Mouse (Mus musculus): Measurements from ENCODE around the gene Myom1. TPM values are rescaled to one million over a fixed set of nuclear protein-coding genes. Genes with fewer than 3 reads are reported as not detected.

Gene Myom1
- polyA plus RNA-seq, 1 experiment from 2014 or later = 15.0 TPM

DNA sequence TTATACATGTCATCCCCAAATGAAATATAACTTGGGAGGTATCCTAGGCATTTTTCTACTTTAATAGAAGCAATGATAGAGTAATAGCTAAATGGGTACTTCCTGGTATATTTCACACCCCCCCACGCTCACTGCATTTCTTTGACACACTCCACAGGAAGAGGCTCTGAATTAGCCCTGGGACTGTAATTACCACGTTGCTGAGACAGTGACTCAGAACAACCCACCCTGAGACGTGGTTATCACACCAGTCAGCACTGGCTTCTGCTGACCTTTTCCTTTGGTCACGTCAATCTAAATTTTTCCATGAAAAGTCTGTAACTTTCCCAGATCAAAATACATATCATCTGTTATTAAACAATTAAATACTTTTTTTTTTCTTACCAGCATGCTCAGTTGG, 72.0 kb downstream of the Myom1 start:
- Histone ChIP-seq H3K27me3 (no peaks in the 10 kb centered on the region), H3K36me3 (no peaks in the 10 kb centered on the region), H3K9me3 (no peaks in the 10 kb centered on the region), H3K4me2 (replicated peaks) (no peak overlapping the region), H3K4me3 (no peak overlapping the region), H3K4me1 (no peaks in the 10 kb centered on the region), H3K9ac (no peak overlapping the region), H3K27ac (no peak overlapping the region)
- no peak for ATAC-seq (ENCODE audit: low FRiP score, low read depth)
- 44% methylated on average over 4 of the region's 4 CpGs for WGBS

DNA sequence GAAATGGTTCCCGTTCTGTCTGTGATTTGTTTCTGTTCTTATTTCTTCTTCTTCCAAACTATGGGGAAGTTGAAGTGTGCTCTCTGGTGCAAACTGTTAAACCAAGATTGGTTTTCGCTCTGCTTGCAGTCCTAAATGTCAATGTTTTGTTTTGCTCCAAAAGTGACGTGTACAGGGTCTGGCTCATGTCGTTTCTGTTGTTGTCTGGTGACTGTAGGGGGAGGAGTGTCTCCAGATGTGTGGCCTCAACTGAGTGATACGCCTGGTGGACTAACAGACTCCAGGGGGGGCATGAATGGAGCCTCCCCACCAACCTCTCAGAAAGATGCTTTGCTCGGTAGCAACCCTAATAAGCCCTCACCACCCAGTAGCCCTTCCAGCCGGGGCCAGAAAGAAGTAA, 79.6 kb downstream of the Myom1 start:
- Histone ChIP-seq H3K27me3 (no peaks in the 10 kb centered on the region), H3K4me2 (replicated peaks) (no peak overlapping the region), H3K9ac (no peak overlapping the region; the same call in 1 of the 2 replicates), H3K9me3 (no peaks in the 10 kb centered on the region), H3K36me3 (no peaks in the 10 kb centered on the region), H3K4me3 (no peak overlapping the region), H3K4me1 (no peaks in the 10 kb centered on the region), H3K27ac (no peak overlapping the region)
- WGBS = 54% methylated on average over 7 of the region's 7 CpGs
- ATAC-seq (ENCODE audit: low FRiP score, low read depth) = no peak

DNA sequence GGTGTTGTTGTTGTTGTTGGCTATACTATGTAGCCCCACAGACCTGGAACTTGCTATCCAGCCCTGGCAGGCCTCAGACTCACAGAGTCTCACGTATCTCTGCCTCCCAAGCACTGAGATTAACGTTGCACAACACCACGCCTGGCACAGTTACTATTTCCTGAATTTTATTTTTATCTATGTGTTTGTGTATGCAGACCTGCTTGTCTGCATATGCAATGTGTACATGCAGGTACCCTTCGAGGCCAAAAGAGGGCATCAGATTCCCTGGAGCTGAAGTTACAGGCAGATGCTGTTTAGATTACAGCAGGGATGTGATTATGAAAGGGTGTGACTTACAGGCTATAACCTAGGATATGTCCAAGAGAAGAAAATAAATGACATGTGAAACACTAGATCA, 84.5 kb downstream of the Myom1 start:
- ATAC-seq (ENCODE audit: low FRiP score, low read depth) = no peak
- 89% methylated on average over 4 of the region's 4 CpGs for WGBS
- Histone ChIP-seq H3K4me2 (replicated peaks) (no peak overlapping the region), H3K27me3 (no peaks in the 10 kb centered on the region), H3K27ac (no peak overlapping the region), H3K9ac (no peak overlapping the region), H3K9me3 (no peaks in the 10 kb centered on the region), H3K36me3 (no peaks in the 10 kb centered on the region), H3K4me3 (no peak overlapping the region), H3K4me1 (no peaks in the 10 kb centered on the region)

DNA sequence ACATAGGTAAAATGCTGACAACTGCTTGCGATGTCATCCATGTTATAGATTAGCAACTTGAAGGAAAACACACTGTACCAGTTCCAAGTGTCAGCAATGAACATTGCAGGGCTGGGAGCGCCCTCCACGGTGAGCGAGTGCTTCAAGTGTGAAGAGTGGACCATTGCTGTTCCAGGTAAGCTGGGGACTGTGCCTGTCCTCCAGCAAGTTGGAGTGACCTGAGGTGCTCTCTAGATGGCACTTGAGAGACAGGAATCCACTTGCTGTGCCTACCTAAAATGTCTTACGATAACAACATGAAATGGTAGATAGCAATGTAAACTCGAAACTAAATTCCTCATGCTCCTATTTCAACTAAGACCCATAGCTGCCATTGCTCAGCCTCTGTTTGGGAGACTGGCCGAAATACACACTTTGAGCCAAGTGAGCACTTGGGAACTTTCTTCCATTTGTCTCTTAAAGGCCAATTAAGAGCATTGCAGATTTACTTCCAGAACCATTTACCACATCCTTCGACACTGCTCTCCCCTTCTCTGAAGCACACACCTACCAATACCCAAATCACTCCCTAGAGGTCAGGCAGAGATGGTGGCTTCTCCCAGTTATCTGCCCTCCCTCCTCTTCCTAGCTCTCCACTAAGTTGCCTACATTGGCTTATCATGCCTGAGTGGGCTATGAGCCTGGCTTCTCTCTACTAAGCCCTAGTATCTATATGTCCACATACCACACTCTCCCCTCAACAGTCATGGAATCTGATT, 85.1 kb downstream of the Myom1 start:
- WGBS = 89% methylated on average over 8 of the region's 8 CpGs
- Histone ChIP-seq H3K27ac (no peak overlapping the region), H3K4me2 (replicated peaks) (no peak overlapping the region), H3K27me3 (no peaks in the 10 kb centered on the region), H3K4me1 (no peaks in the 10 kb centered on the region), H3K36me3 (no peaks in the 10 kb centered on the region), H3K9ac (no peak overlapping the region), H3K4me3 (no peak overlapping the region), H3K9me3 (no peaks in the 10 kb centered on the region)
- no peak for ATAC-seq (ENCODE audit: low FRiP score, low read depth)

DNA sequence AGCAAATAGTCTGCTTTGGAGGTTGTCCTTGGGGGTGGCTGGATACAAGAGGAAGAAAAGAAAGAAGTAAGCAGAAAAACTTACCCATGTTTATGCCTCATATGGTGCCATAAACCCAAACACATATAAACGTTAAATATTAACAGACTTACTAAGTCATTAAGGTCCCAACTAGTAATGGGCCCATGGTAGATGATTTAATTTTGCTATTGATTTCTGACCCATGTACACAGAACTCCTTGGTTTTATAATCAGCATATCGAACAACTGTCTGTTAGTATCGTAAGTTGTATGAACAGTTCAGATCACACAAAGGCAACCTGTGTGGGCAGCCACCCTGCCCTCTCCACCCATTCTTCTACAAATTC, 85.7 kb downstream of the Myom1 start:
- WGBS = 83% methylated on average over 3 of the region's 3 CpGs
- no peaks in the 10 kb centered on the region for H3K27me3 ChIP-seq
- no peak overlapping the region for H3K9ac ChIP-seq
- H3K36me3 ChIP-seq = no peaks in the 10 kb centered on the region
- peaks cover 1% of the 10 kb centered on the region; the same call in 1 of the 2 replicates for H3K4me1 ChIP-seq
- no peak overlapping the region for H3K27ac ChIP-seq
- H3K4me2 ChIP-seq (replicated peaks) = no peak overlapping the region
- H3K4me3 ChIP-seq = no peak overlapping the region
- no peak for ATAC-seq (ENCODE audit: low FRiP score, low read depth)
- H3K9me3 ChIP-seq = no peaks in the 10 kb centered on the region

DNA sequence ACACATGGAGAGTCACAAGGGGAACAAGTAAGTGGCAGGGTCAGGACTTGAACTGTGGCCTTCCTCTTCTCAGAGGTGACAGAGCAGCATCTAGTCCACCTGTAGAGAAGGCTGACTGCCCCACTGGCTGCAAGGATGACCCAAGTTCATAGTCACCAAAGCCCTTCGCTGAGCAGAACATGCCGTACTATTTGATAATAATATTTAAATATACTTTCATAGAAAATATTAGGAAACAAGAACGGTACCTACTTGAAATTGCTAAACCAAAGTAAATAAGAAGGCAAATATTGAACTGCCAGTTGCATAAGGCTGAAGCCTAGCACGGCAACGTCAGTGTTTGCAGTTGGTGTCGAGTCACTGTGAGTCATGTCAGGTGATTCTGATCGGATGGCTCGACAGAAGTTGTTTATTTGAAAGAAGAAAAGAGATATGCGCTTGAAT, 86.6 kb downstream of the Myom1 start:
- Histone ChIP-seq H3K9me3 (no peaks in the 10 kb centered on the region), H3K27me3 (no peaks in the 10 kb centered on the region), H3K36me3 (no peaks in the 10 kb centered on the region), H3K9ac (no peak overlapping the region), H3K4me1 (peaks cover 10% of the 10 kb centered on the region), H3K27ac (no peak overlapping the region), H3K4me3 (no peak overlapping the region), H3K4me2 (replicated peaks) (no peak overlapping the region)
- WGBS = 86% methylated on average over 9 of the region's 9 CpGs
- no peak for ATAC-seq (ENCODE audit: low FRiP score, low read depth)

DNA sequence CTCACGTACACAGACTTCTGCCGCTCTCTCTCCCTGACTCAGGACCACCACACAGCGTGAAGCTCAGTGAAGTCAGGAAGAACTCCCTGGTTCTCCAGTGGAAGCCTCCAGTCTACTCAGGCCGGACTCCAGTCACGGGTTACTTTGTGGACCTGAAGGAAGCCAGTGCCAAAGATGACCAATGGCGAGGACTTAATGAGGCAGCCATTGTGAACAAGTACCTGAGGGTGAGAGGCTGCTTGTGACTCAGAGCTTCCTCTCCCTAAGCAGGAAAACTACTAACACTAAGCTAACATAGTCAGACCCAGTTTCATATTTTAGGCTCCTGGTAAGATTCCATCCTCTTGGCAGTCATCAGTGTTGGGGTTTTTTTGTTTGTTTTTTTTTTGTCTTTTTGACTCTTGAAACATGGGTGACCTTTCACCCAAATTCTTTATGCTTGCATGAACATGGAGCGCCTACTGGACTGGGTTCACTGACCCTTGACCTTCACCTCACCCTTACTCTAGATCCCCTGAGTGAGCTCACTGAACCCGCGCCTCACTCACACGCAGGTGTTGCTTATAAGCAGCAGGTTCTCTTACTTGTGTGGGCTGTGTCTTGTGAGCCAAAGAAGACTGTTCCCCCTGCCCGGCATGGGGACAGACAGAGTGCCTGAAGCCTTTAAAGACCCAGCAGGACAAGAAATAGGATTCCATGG, 87.5 kb downstream of the Myom1 start:
- no peaks in the 10 kb centered on the region for H3K9me3 ChIP-seq
- no peak overlapping the region for H3K4me2 ChIP-seq (replicated peaks)
- no peaks in the 10 kb centered on the region for H3K27me3 ChIP-seq
- H3K9ac ChIP-seq = no peak overlapping the region
- no peak for ATAC-seq (ENCODE audit: low FRiP score, low read depth)
- no peak overlapping the region for H3K4me3 ChIP-seq
- 85% methylated on average over 11 of the region's 11 CpGs for WGBS
- no peaks in the 10 kb centered on the region for H3K36me3 ChIP-seq
- H3K27ac ChIP-seq = no peak overlapping the region
- H3K4me1 ChIP-seq = peaks cover 19% of the 10 kb centered on the region

DNA sequence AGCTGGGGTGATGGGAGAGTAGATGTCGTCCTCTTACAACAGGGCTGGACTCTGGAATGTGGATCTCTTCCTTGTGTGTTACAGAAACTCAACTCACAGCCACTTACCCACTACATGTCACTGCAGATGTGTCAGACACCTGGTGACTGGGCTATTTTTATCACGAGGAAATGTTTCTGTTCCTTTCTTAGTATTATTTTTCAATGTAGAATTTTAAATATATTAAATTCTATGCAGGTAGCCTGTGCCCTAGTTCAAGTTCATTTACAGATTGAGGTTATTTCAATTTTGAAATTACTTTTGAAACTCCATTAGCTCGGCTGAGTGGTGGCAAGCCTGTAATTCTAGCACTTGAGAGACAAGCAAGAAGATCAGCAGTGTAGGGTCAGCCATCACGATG, 88.6 kb downstream of the Myom1 start:
- H3K4me3 ChIP-seq = no peak overlapping the region
- H3K36me3 ChIP-seq = no peaks in the 10 kb centered on the region
- no peak overlapping the region for H3K9ac ChIP-seq
- H3K4me2 ChIP-seq (replicated peaks) = no peak overlapping the region
- no peak for ATAC-seq (ENCODE audit: low FRiP score, low read depth)
- WGBS = 77% methylated on average over 4 of the region's 4 CpGs
- H3K4me1 ChIP-seq = peaks cover 20% of the 10 kb centered on the region
- H3K27ac ChIP-seq = no peak overlapping the region
- no peaks in the 10 kb centered on the region for H3K9me3 ChIP-seq
- H3K27me3 ChIP-seq = no peaks in the 10 kb centered on the region

DNA sequence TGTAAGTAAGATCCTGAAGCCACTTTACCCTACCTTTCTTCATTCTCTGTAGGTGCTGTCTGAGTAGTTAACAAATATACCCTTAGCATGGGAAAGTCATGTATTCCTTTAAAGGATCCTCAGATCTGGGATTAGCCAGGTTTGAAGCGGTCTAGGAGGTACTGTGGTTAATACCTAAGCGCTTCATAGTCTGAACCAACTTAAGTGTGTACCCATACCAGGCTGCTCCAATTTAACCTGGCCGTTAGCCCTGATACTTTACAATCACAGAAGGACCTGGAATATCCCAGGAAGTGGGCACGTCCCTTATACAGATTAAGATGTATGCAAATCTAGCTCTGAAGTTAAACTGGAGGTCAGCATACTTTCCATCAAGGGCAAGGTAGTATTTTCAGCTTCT, 89.9 kb downstream of the Myom1 start:
- H3K9ac ChIP-seq = no peak overlapping the region
- ATAC-seq (ENCODE audit: low FRiP score, low read depth) = no peak
- peaks cover 30% of the 10 kb centered on the region for H3K4me1 ChIP-seq
- no peak overlapping the region for H3K4me2 ChIP-seq (replicated peaks)
- no peak overlapping the region for H3K27ac ChIP-seq
- H3K27me3 ChIP-seq = no peaks in the 10 kb centered on the region
- no peak overlapping the region for H3K4me3 ChIP-seq
- WGBS = 92% methylated on average over 4 of the region's 4 CpGs
- no peaks in the 10 kb centered on the region for H3K9me3 ChIP-seq
- H3K36me3 ChIP-seq = no peaks in the 10 kb centered on the region

DNA sequence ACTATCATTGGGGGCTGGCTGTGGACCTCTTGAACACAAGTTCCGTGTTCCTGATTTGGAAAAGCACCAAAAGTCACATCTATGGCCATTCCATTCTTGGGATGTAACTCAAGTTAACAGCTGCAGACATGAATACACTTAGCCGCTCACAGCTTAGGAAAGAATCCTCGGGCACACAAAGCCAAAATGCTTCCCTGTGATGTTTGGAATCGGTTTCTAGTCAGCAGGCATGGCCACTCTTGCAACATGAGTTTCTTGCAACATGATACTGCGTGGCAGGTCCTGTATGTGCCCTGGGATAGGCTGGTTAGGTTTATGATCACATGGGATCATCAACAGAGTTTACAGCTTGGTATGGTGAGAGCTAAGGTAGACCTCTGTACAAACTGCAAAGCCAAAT, 91.4 kb downstream of the Myom1 start:
- peak; percentile 80 for ATAC-seq (ENCODE audit: low FRiP score, low read depth)
- H3K9me3 ChIP-seq = no peaks in the 10 kb centered on the region
- 54% methylated on average over 5 of the region's 5 CpGs for WGBS

DNA sequence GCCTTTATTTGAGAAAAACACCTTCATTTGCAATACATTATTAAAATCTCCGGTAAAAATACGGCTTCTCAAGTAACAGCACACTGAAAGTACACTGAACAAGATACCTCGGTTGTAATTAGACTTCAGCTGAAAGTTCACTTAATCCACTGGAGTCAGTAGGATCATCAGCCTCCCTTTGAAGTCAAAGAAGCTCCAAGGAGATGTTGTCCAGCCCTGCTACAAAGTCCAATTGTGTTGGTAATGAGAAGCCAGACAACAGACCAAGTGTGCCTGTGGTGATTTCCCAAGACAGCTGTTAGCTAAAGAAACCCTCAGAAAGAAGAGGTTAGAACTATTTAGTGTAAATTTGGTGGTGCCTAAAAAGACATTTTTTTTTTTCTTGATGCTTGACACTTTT, 92.0 kb downstream of the Myom1 start:
- H3K27ac ChIP-seq = no peak overlapping the region
- H3K36me3 ChIP-seq = no peaks in the 10 kb centered on the region
- no peaks in the 10 kb centered on the region for H3K9me3 ChIP-seq
- H3K4me2 ChIP-seq (replicated peaks) = no peak overlapping the region
- H3K9ac ChIP-seq = no peak overlapping the region
- H3K27me3 ChIP-seq = no peaks in the 10 kb centered on the region
- 35% methylated on average over 3 of the region's 3 CpGs for WGBS
- ATAC-seq (ENCODE audit: low FRiP score, low read depth) = no peak
- peaks cover 33% of the 10 kb centered on the region for H3K4me1 ChIP-seq
- H3K4me3 ChIP-seq = no peak overlapping the region

More for the DNA sequence above, 91.4 kb downstream of the Myom1 start:
- H3K4me2 ChIP-seq (replicated peaks) = no peak overlapping the region
- H3K9ac ChIP-seq = no peak overlapping the region
- H3K27ac ChIP-seq = no peak overlapping the region
- peaks cover 33% of the 10 kb centered on the region for H3K4me1 ChIP-seq
- no peaks in the 10 kb centered on the region for H3K36me3 ChIP-seq
- H3K27me3 ChIP-seq = no peaks in the 10 kb centered on the region
- H3K4me3 ChIP-seq = no peak overlapping the region

DNA sequence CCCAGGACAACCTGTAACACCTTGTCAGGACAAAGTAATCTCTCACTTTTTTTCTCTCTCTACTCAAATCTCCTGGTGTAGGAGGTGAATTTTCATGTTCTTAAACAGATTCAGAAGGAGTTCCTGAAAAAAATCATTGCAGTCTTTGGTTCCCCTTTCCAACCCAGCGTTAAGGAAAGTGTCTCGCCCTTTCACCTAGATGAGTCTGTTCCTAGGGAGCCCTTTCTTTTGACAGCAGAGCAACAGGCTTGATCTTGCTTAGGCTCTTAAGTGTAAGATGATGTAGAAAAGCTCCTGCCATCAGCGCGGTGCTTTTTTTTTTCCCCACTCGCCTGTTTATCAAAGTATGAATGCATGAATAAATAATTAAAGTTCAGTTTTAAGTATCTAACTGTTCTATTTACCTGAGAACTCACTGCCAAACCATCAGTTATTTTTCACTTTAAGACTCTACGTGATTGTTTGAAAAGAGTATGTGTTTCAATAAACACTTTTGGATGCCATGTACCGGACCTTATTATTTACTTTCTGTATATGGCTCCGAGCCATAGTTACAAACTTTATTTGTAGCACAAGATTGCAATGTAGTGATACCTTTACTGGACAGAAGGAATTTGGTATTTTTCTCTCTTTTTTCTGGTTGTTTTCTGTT, 94.2 kb downstream of the Myom1 start:
- no peak overlapping the region for H3K9ac ChIP-seq
- H3K4me1 ChIP-seq = peaks cover 33% of the 10 kb centered on the region
- no peak overlapping the region for H3K4me2 ChIP-seq (replicated peaks)
- H3K9me3 ChIP-seq = no peaks in the 10 kb centered on the region
- H3K36me3 ChIP-seq = no peaks in the 10 kb centered on the region
- H3K27me3 ChIP-seq = no peaks in the 10 kb centered on the region
- 84% methylated on average over 8 of the region's 8 CpGs for WGBS
- H3K4me3 ChIP-seq = no peak overlapping the region
- no peak for ATAC-seq (ENCODE audit: low FRiP score, low read depth)
- no peak overlapping the region for H3K27ac ChIP-seq
